Mouse (Mus musculus) hindbrain, postnatal 0 days (tissue): Measurements from ENCODE around the gene Frmd6. TPM values are rescaled to one million over a fixed set of nuclear protein-coding genes. Genes with fewer than 3 reads are reported as not detected.

Experiments
- ATAC-seq: fragments of 200-750 bp; cut with Nextera tagmentation; 2 replicates; pipeline ENCODE4 v1.8.0; 2017; ENCODE audit warnings: mild to moderate bottlenecking, moderate TSS enrichment, moderate library complexity
- DNase-seq: peaks from one replicate; pipeline ENCODE4 v3.0.0-alpha.2; 2015; ENCODE audit warnings: low spot score
- H3K27ac ChIP-seq: fragments of 300-500 bp; sonication (generic); 2 replicates; pipeline ENCODE4 v1.5.1; 2014; ENCODE audit warnings: mild to moderate bottlenecking
- H3K27me3 ChIP-seq: fragments of 300-500 bp; sonication (generic); 2 replicates; pipeline ENCODE4 v1.6.1; 2014; ENCODE audit warnings: low read length, mixed read lengths; ENCODE audit not compliant: insufficient read depth
- H3K36me3 ChIP-seq: fragments of 300-500 bp; sonication (generic); 2 replicates; pipeline ENCODE4 v1.6.1; 2014; ENCODE audit warnings: low read length, mixed read lengths; ENCODE audit not compliant: insufficient read depth
- H3K4me1 ChIP-seq: fragments of 300-500 bp; sonication (generic); 2 replicates; pipeline ENCODE4 v1.6.1; 2014; ENCODE audit warnings: antibody characterized with exemption, low read length, mixed read lengths; ENCODE audit not compliant: insufficient read depth
- H3K4me2 ChIP-seq: fragments of 300-500 bp; sonication (generic); 2 replicates; pipeline ENCODE4 v1.6.1; 2014; ENCODE audit warnings: low read depth, mild to moderate bottlenecking, low read length, moderate library complexity, mixed read lengths
- H3K4me3 ChIP-seq: fragments of 300-500 bp; sonication (generic); 2 replicates; pipeline ENCODE4 v1.5.1; 2014; ENCODE audit warnings: low read length
- H3K9ac ChIP-seq: fragments of 300-500 bp; sonication (generic); replicated peaks from 2 replicates; pipeline ENCODE4 v1.6.1; 2014; ENCODE audit warnings: mild to moderate bottlenecking, low read length, moderate library complexity, mixed read lengths
- H3K9me3 ChIP-seq: fragments of 300-500 bp; sonication (generic); 2 replicates; pipeline ENCODE4 v1.6.1; 2016; ENCODE audit warnings: low read length, mixed read lengths
- CTCF ChIP-seq: IDR thresholded peaks from 2 replicates; pipeline ENCODE4 v1.5.1; 2016; ENCODE audit warnings: antibody characterized with exemption, control low read depth, low read depth
- WGBS: fragments of 180-500 bp; shearing (Covaris S2); extraction: QIAGEN DNeasy Blood & Tissue Kit; methylation state at CpG from one replicate; pipeline ENCODE4 v1.1.7; 2014; 5-methylcytosine and 5-hydroxymethylcytosine counted together
- polyA plus RNA-seq: library from polyadenylated mRNA; unstranded; fragments of >200 nt; fragmentation: Nextera tagmentation; extraction: Ambion mirVana; gene quantifications from 2 replicates; pipeline ENCODE4 v1.2.1, GENCODE M21; 2015
- total RNA-seq: library from RNA; depleted of rRNA; stranded (reverse); fragments of >200 nt; gene quantifications from 2 replicates; pipeline ENCODE4 v1.2.3, GENCODE M21; 2014

Gene Frmd6
- total and polyA plus RNA-seq, 2 experiments from 2014 or later = 6.5 to 7.9 TPM

DNA sequence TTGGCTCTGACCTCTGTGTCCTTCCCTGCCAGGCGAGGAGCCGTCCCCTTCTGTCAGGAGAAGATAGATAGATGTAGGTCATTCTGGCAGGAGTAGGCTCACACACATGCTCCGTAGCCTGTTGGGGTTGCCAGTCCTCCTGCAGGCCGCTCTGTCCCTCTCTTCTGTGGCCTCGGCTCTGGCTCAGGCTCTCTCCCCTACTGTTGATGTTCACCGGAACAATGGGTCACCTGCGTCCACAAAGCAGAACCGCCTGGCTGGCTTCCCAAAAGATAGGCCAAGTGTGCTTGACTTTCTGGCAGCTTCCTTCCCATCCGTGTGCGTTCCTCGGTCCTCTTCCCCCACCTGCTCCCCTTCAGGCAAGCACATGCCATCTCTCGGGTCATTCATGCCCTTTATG is 56.0 kb downstream of the Frmd6 start:
- H3K27me3 ChIP-seq = no peaks in the 10 kb centered on the region
- no peak overlapping the region for H3K4me2 ChIP-seq
- peak; percentile 71 for DNase-seq
- H3K36me3 ChIP-seq = peaks cover 9% of the 10 kb centered on the region; the same call in 1 of the 2 replicates
- peaks cover 3% of the 10 kb centered on the region; the same call in 1 of the 2 replicates for H3K4me1 ChIP-seq
- no peak for TF ChIP-seq CTCF
- no peak overlapping the region for H3K4me3 ChIP-seq
- H3K9me3 ChIP-seq = no peaks in the 10 kb centered on the region
- ATAC-seq = peak; percentile 64
- 0 out of 2 replicates have a peak overlapping the region, but pooled peaks have one; percentile 13 for H3K9ac ChIP-seq
- peak overlapping the region; percentile 62 for H3K27ac ChIP-seq
- 35% methylated on average over 12 of the region's 12 CpGs for WGBS

GRCm38 (mm10) chr12:70881854-70882253 is 56.5 kb downstream of the Frmd6 start:
- Histone ChIP-seq H3K4me1 (peaks cover 3% of the 10 kb centered on the region; the same call in 1 of the 2 replicates), H3K9ac (no peak overlapping the region), H3K9me3 (no peaks in the 10 kb centered on the region), H3K4me3 (no peak overlapping the region), H3K27ac (peak overlapping the region; percentile 62), H3K36me3 (peaks cover 9% of the 10 kb centered on the region; the same call in 1 of the 2 replicates), H3K27me3 (no peaks in the 10 kb centered on the region), H3K4me2 (no peak overlapping the region)
- WGBS = 76% methylated on average over 4 of the region's 4 CpGs
- peak; percentile 70 for ATAC-seq
- peak; percentile 40 for DNase-seq
- TF ChIP-seq CTCF = no peak

- Histone ChIP-seq H3K36me3 (peaks cover 9% of the 10 kb centered on the region; the same call in 1 of the 2 replicates), H3K4me1 (peaks cover 3% of the 10 kb centered on the region; the same call in 1 of the 2 replicates), H3K27ac (no peak overlapping the region), H3K4me2 (no peak overlapping the region), H3K27me3 (no peaks in the 10 kb centered on the region), H3K4me3 (no peak overlapping the region), H3K9ac (no peak overlapping the region), H3K9me3 (no peaks in the 10 kb centered on the region)
- TF ChIP-seq CTCF = no peak
- WGBS = 95% methylated on average over 14 of the region's 14 CpGs
- DNase-seq (no peak), ATAC-seq (no peak)
These were observed 57.8 kb downstream of the Frmd6 start for GRCm38 (mm10) chr12:70883141-70883540.

DNA sequence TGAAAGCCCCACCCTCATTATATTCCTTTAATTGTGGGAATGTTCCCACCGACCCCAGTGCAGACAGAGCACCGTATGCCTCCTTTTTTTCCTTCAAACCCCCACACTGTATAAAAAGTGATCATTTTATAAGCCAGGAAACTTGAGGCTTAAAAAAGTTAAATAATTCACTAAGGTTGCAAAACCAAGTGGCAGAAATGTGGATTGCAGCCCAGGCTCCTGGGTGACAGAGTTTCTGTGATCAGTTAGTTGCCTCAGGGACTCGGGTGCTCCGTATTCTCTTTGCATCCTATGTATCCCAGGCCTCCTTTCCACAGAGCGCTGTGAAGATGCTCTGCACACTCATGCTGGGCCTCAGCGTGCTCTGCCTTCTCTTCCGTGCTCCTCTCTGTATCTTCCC is 58.8 kb downstream of the Frmd6 start:
- WGBS = 90% methylated on average over 7 of the region's 7 CpGs
- Histone ChIP-seq H3K9me3 (no peaks in the 10 kb centered on the region), H3K4me1 (peaks cover 3% of the 10 kb centered on the region; the same call in 1 of the 2 replicates), H3K4me2 (no peak overlapping the region), H3K4me3 (no peak overlapping the region), H3K9ac (no peak overlapping the region), H3K27me3 (no peaks in the 10 kb centered on the region), H3K27ac (no peak overlapping the region), H3K36me3 (peaks cover 6% of the 10 kb centered on the region; the same call in 1 of the 2 replicates)
- DNase-seq (no peak), ATAC-seq (no peak)
- no peak for TF ChIP-seq CTCF

DNA sequence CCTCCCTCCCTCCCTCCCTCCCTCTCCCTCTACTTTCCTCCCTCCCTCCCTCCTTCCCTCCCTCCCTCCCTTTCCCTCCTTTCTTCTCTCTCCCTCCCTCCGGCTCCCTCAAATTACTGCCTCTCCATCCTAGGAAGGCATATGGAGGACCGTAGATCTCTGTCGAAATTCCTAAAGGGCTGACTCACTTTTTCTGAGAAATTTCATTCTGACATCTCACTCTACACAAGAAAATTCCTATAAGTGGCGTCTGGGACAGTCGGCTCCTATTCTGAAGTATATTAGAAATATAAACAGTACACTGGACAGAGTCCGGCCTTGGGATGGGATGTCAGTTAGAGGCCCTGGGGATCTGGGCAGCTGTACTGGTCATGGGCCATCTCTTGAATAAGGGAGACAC is 59.7 kb downstream of the Frmd6 start:
- Histone ChIP-seq H3K36me3 (0 out of 2 replicates have a peak, but pooled peaks cover 3% of the 10 kb centered on the region), H3K27me3 (no peaks in the 10 kb centered on the region), H3K4me2 (no peak overlapping the region), H3K27ac (no peak overlapping the region), H3K9me3 (no peaks in the 10 kb centered on the region), H3K4me1 (peaks cover 3% of the 10 kb centered on the region; the same call in 1 of the 2 replicates), H3K4me3 (no peak overlapping the region), H3K9ac (no peak overlapping the region)
- DNase-seq (no peak), ATAC-seq (no peak)
- TF ChIP-seq CTCF = no peak
- WGBS = 90% methylated on average over 5 of the region's 6 CpGs

DNA sequence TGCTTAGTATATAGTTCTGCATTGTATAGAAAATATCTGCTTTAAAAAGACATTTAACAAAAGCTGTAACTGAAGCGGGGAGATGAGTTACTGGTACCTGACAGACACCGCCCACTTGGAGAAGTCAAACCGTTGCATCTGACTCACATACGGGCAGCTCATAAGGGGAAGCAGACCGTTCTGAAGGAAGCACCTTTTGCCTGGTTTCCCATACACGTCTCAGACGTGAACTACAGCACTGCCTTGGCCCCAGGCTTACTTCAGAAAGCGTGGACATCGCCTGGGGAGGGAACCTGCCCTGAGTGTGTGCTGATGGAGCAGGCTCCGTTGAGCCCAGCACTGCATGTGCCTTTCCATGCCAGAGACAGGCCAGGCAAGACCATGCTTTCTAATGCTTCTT is 60.3 kb downstream of the Frmd6 start:
- H3K4me3 ChIP-seq = no peak overlapping the region
- H3K9me3 ChIP-seq = no peaks in the 10 kb centered on the region
- TF ChIP-seq CTCF = no peak
- peaks cover 3% of the 10 kb centered on the region; the same call in 1 of the 2 replicates for H3K4me1 ChIP-seq
- no peaks in the 10 kb centered on the region for H3K27me3 ChIP-seq
- WGBS = 81% methylated on average over 10 of the region's 10 CpGs
- H3K36me3 ChIP-seq = 0 out of 2 replicates have a peak, but pooled peaks cover 3% of the 10 kb centered on the region
- no peak overlapping the region for H3K9ac ChIP-seq
- H3K4me2 ChIP-seq = no peak overlapping the region
- ATAC-seq (no peak), DNase-seq (no peak)
- no peak overlapping the region for H3K27ac ChIP-seq

GRCm38 (mm10) chr12:70890405-70890804 is 65.1 kb downstream of the Frmd6 start:
- no peak for TF ChIP-seq CTCF
- Histone ChIP-seq H3K9ac (no peak overlapping the region), H3K9me3 (no peaks in the 10 kb centered on the region), H3K27ac (no peak overlapping the region), H3K36me3 (no peaks in the 10 kb centered on the region), H3K4me1 (no peaks in the 10 kb centered on the region), H3K27me3 (no peaks in the 10 kb centered on the region), H3K4me2 (no peak overlapping the region), H3K4me3 (no peak overlapping the region)
- ATAC-seq (no peak), DNase-seq (no peak)
- WGBS = 73% methylated on average over 5 of the region's 5 CpGs
